Mouse (Mus musculus) E14TG2a.4 (cell line): ENCODE measurements around the gene Rtl1.

Source experiments
- CTCF ChIP-seq: conservative IDR thresholded peaks from 2 replicates; pipeline ENCODE4 v1.5.1; 2014; ENCODE audit warnings: low read length
- POU5F1 ChIP-seq: IDR thresholded peaks from 2 replicates; pipeline ENCODE4 v1.6.1; 2014; ENCODE audit warnings: low read length, borderline replicate concordance

DNA sequence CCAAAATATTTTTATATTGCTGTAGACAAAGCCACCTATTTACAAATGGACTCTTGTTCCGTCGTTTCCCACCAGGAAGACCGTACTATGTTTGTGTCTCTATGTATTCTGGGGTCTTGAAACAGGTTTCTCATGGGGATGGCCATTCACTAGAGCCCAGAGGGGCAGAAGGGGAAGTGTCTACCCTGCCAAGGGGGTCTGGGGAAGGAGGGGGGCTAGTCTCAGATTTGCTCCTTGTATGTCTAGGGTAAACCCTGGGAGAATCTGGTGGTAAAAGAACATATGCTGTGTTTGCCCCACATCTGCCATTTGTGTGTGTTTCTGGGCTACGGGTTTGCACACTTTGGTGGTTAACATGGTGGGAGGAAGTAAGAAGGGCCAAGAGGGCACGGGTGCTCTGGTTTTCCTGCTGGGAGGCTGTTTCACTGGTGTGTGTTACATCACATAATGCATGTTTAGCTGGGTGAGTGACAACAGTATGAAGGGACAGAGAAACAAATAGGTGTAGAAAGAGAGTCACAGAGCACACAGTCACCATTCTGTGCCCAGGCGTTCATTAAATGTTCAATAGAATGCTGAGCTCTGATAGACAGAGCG lies 41.1 kb downstream of the Rtl1 start:
- no peak for TF ChIP-seq CTCF
- no peak for TF ChIP-seq POU5F1
